In genomic region chr15:84500214-84500613, GRCm38 (mm10) we compare ENCODE assay signal across 22 mouse cellular contexts. TPM values are rescaled to one million over a fixed set of nuclear protein-coding genes. Genes with fewer than 3 reads are reported as not detected.
"Had no signal": no experiment of that assay in that cellular context is flagged by ENCODE, and none has a peak within 500 bp of the region (broad histone marks: within the 10 kb centered on the region; RNA-seq: fewer than 3 reads in every experiment).

No protein-coding gene starts in this region.

- H3K27ac ChIP-seq: gastrocnemius, adult 2 months; heart, embryonic 10.5 days; hindbrain, embryonic 14.5 days; intestine, embryonic 15.5 days; layer of hippocampus, adult 2 months; left cerebral cortex, adult 2 months; limb, embryonic 13.5 days had no signal

- H3K36me3 ChIP-seq: heart, embryonic 10.5 days; heart, embryonic 12.5 days; intestine, embryonic 15.5 days; limb, embryonic 13.5 days had no signal

- H3K9me3 ChIP-seq: heart, embryonic 10.5 days; heart, embryonic 12.5 days; intestine, embryonic 15.5 days; limb, embryonic 13.5 days had no signal

- H3K27me3 ChIP-seq: heart, embryonic 12.5 days; intestine, embryonic 15.5 days; limb, embryonic 13.5 days had no signal

- ATAC-seq: hindbrain, embryonic 16.5 days; inflammation-experienced regulatory T-cells, adult 6 months; intestine, embryonic 15.5 days; intestine, postnatal 0 days had no signal

- H3K4me1 ChIP-seq: intestine, embryonic 15.5 days had no signal

- H3K4me3 ChIP-seq: gastrocnemius, adult 2 months; heart, embryonic 10.5 days; heart, embryonic 12.5 days; intestine, embryonic 15.5 days; layer of hippocampus, adult 2 months; left cerebral cortex, adult 2 months; limb, embryonic 13.5 days had no signal

- DNase-seq: gastrocnemius, adult 2 months; gastrocnemius, postnatal 10 days; gastrocnemius, postnatal 25 days; heart, adult 18-20 months; heart, postnatal 10 days; heart, postnatal 4 days; kidney, adult 18-20 months; kidney, adult 8-10 months; kidney, postnatal 10 days; kidney, postnatal 25 days; kidney, postnatal 4 days; liver had no signal

- H3K4me2 ChIP-seq: heart, embryonic 12.5 days; hindbrain, embryonic 14.5 days; intestine, embryonic 15.5 days; limb, embryonic 13.5 days had no signal

- H3K9ac ChIP-seq: heart, embryonic 12.5 days; hindbrain, embryonic 14.5 days; intestine, embryonic 15.5 days; limb, embryonic 13.5 days had no signal

RNA-seq across cellular contexts. Expression of gene Shisal1, which starts 53.3 kb away (rescaled TPM):
- polyA plus RNA-seq: inflammation-experienced regulatory T-cells, adult 6 months had no signal
